Mouse (Mus musculus) c-Kit-positive CD71-positive TER-119-negative erythroid progenitor cells, embryonic 14.5 days (primary cell): ENCODE data around the gene Smim23.

Experiments used
- DNase-seq: peaks from one replicate; pipeline ENCODE4 v3.0.0-alpha.2; 2013; ENCODE audit warnings: low read depth

Gene Smim23

GRCm38 (mm10) chr11:32780747-32781536 lies 43.5 kb downstream of the Smim23 start:
- no peak for DNase-seq

- no peak for DNase-seq
Observed at GRCm38 (mm10) chr11:32768642-32769343, 55.6 kb downstream of the Smim23 start.
